Mouse (Mus musculus) brain, embryonic 18.5 days (tissue): Measurements from ENCODE around the gene Ccdc88c.

Source experiments
- DNase-seq: peaks from one replicate; pipeline ENCODE4 v3.0.0-alpha.2; 2012; ENCODE audit warnings: low read depth, low spot score

Ccdc88c gene

GRCm38 (mm10) chr12:101028954-101029731 is at the start of gene Ccdc88c:
Gene Ccdc88c (minus strand): TSS chr12:101029056.
- peak; percentile 74 for DNase-seq

GRCm38 (mm10) chr12:101077955-101078354 is 49.1 kb upstream of the Ccdc88c start:
- DNase-seq: no peak

- no peak for DNase-seq
These were observed 46.6 kb upstream of the Ccdc88c start for GRCm38 (mm10) chr12:101075433-101075832.

- DNase-seq: no peak
These were observed 46.1 kb upstream of the Ccdc88c start for GRCm38 (mm10) chr12:101074821-101075429.

GRCm38 (mm10) chr12:101069813-101070212 is 41.0 kb upstream of the Ccdc88c start:
- DNase-seq: no peak

- DNase-seq: no peak
These were observed 37.5 kb upstream of the Ccdc88c start for GRCm38 (mm10) chr12:101066329-101066728.

DNA sequence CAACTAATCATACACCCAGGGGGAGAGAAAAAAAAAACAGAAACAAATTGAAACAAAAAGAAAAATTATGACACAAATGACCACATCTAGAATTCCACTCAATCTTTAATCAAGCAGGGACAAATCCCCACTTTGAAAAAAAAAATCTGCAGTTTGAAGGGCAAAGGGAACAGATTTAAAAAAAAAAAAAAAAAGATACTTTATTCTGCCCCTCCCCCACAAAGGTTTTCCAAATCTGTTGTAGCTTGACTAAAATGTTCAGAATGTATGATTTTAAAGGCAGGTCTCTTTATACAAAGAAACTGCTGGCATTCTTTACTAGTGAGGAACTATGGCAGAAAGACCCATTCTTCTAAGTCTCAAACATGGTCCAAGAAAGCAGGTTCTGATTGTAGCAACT is 11.1 kb upstream of the Ccdc88c start:
- DNase-seq: no peak

DNA sequence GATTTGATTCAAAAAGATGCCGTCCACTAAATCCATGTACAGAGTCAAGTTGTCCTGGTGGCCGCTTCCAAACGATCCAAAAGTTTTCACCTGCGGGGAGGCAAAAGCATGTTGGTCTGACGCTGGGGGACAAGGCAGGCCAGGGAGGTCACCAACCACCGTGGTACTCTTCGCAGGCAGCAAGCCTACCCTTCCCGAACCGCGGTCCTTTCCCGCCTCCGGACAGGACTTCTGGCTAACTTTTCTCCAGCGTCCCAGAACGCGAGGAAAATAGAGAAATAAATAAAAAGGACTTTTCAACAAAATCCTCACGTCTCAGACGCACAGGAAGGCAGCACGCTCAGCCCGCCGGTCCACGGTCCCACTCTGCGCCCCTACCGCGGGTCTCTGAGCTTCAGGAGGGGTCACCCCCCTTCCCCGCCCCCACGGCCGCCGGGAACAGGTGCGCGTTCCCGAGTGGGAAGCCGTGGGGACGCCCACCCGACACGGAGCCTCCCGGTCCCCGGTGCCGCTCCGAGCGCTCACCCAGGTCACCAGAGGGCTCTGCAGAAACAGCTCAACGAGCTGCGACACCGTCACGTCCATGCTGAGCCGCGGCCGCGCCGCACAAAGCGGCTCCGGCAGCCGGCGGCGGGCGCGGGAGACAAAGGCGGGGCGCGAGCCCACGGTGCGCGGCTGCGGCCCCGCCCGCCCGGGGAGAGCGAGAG is 456 bp downstream of the Ccdc88c start:
- no peak for DNase-seq

DNA sequence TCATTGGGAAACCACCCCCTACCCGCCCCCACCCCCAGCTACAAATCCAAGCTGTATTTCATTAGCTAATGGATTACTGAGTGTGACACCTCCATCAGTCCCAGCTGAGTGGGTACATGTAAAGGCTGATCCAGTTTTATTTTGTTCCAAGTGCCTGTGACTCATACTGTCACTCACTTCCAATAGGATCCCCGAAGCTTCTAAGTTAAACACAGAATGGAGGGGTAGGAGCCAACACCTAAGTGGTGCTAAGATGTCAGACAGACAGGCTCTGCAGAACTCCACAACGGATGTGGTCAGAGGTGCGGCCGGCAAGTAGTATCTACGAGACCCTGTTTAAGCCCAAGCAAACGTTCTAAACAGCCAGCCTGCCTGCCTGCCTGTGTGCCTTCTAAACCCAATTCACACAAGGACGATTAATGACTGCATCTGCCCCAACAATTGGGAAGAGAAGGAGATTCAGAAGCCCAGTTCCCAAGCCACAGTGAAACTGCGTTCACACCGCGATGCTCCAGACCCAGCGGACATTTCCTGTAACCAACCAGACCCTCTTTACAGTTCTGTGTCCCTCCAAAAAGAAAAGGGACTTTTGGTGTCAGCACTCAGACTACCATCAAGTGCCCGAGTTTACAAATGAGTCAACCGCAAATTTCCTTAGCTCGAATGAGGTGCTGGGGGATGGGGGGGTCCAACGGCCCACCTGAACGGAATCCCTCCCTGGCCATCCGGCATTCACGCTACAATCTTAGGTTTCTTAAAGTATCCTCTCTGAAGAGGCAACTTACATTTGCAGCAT is 1.2 kb downstream of the Ccdc88c start:
- no peak for DNase-seq

DNA sequence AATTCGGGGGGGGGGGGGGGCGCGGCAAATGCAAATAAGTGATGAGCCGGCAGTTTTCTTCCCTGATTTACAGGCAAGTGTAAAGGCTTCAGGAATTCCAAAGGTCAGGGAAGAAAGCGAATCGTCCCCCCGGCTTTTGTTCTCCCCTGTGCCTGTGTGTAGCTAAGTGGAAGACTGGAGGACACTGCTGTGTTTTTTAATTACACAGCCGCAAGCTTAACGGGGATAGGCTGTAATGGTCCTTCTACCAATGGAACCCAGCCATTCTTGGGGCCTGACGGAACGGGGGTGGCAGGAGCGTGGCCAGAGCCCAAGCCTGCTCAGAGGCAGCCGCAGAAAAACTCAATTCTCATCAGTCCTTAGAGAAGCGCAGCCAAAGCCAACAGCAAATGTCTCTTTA is 1.9 kb downstream of the Ccdc88c start:
- no peak for DNase-seq

- DNase-seq: no peak
These were observed 2.3 kb downstream of the Ccdc88c start for GRCm38 (mm10) chr12:101026518-101026917.

DNA sequence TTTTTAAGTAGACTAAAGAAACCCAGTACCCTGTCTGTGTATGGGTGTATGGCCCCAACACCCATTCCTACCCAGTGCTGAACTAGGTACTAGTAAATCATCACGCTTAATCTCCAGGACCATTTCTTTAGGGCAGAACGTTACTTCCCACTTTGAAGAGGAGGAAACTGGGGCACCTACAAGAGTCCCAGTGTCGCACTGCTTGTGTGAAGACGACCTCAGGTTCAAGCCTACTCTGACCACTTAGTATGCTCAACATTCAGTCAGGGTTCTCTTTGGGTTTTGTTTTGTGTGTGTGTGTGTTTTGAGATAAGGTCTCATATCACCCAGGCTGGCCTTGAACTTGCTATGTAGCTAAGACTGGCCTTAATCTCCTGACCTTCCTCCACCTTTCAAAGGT is 2.8 kb downstream of the Ccdc88c start:
- DNase-seq: no peak

DNA sequence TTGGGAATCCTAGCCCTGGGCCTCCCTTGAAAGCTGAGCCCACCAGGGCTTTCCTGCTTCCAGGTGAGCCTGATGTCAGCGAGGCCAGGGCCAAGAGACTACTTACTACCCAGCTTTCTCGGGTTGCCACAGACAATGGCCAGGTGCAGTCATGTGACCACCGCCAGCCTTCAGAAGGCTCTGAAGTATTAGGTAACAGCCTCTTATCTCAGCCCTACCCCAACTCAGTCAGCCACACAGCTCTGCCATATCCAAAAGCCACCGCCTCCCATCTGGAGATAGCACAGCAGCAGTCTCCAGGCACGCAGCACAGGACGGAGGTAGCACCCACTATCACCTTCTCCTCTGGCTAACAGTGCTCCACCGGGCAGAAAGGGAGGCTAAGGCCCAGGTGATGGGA is 3.5 kb downstream of the Ccdc88c start:
- no peak for DNase-seq

- no peak for DNase-seq
These were observed 4.0 kb downstream of the Ccdc88c start for GRCm38 (mm10) chr12:101024824-101025223.

- no peak for DNase-seq
These were observed 5.7 kb downstream of the Ccdc88c start for GRCm38 (mm10) chr12:101023143-101023542.

- DNase-seq: no peak
These were observed 6.5 kb downstream of the Ccdc88c start for GRCm38 (mm10) chr12:101022353-101022752.

DNA sequence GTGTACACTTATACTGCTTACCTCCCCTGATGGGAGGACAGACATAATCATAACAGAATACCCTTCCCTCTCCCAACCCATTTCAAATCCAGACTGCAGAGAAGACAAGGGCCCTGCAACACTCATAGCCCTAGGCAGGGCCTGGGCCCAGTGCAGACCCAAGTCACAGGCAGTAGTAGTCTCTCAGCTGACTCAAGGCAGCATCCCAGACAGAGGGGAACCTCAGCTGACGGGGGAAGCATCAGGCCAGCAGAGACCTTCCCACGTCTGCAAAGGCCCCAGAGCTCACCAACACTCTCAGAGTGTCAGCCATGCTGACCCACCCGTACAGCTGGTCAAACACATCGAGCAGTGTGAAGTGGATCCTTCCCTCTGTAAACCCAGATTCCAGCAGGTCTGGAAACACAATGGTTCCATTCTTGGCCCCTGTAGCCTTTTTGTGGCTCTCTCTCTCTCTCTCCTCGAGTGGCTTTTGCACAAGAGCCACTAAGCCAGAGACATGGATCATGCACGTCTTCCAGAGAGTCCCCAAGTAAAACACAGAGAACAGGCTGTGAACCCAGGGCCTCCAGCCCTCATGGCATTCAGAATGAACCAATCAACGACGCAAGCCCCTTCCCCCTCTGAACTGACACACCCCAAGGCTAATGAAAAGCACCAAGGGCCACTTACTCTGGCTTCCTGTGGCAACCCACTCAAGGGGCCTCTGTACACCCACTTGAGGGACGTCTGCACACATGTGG is 7.2 kb downstream of the Ccdc88c start:
- DNase-seq: no peak

DNA sequence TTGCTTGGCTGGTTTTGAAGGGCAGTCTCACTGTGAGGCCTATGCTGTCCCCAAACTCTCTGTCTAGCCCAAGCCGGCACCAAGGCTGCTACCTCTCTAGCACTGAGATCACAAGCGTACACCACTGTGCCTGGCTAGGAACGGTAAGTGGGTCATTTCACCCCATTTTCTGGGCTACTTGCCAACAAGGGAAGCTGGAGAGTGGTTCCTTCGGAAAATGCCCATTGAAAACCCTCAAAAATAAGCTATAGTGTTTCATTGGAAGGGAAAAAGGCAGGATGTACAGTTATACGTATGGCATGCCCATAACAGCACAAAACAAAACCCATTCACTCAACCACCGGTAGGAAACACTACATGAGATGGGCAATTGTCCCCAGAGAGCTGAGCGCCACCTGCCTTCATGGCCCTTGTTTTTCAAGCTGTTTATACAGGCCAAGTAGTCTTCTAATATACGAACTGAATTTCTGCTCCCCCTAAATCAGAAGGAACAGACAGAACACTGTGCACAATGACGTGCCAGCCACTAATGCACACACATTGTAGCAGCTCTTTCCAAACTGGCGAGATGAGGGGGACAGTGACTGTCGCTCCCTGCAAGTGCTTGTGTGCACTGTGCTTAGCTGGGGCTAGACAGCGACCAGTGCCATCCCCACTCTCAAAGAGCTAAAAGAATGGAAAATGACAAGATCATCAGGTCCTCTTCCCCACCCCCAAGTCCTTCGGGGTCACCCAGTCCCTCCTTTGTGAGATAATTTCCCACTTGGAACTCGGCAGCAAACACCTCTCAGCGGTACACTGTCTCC is 8.4 kb downstream of the Ccdc88c start:
- no peak for DNase-seq

DNA sequence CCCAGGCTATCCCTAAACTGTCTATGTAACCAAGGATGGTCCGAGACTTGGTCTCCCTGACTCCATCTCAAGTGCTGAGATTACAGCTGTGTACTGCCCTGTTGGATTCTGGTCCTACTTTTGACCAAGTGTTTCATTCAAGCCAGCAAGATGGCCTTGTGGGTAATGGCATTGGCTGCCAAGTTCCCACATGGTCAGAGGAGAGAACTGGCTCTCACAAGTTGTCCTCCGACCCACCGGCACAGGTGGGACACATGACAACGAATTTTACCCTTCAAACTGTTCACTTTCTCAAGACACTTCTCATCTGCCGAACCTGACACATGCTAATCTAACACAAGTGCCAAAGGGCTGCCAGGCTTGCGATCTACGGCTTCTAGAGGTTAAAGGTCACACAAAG is 9.4 kb downstream of the Ccdc88c start:
- no peak for DNase-seq

GRCm38 (mm10) chr12:101019031-101019430 is 9.8 kb downstream of the Ccdc88c start:
- no peak for DNase-seq
